Mouse (Mus musculus) G1E (cell line): Measurements from ENCODE around the gene Tmtc1.

ENCODE experiments used
- CTCF ChIP-seq: IDR thresholded peaks from 2 replicates; pipeline ENCODE4 v1.5.1; 2012; ENCODE audit warnings: low read depth, low read length, inconsistent platforms, mixed read lengths
- GATA1 ChIP-seq: IDR thresholded peaks from 2 replicates; pipeline ENCODE4 v1.6.1; 2012; ENCODE audit warnings: borderline replicate concordance, low read length, inconsistent platforms, mixed read lengths
- GATA2 ChIP-seq: IDR thresholded peaks from 2 replicates; pipeline ENCODE4 v1.6.1; 2012; ENCODE audit warnings: low read depth, low read length, inconsistent platforms, borderline replicate concordance
- POLR2AphosphoS5 ChIP-seq: IDR thresholded peaks from 2 replicates; pipeline ENCODE4 v1.6.1; 2012; ENCODE audit warnings: low read depth, low read length, inconsistent platforms; ENCODE audit not compliant: insufficient replicate concordance
- TAL1 ChIP-seq: conservative IDR thresholded peaks from 2 replicates; pipeline ENCODE4 v1.6.1; 2012; ENCODE audit warnings: low read depth, low read length, inconsistent platforms, mixed read lengths

- TF ChIP-seq CTCF: no peak
- no peak for TF ChIP-seq TAL1
- no peak for TF ChIP-seq POLR2AphosphoS5
- TF ChIP-seq GATA2: no peak
- TF ChIP-seq GATA1: no peak
Measured at GRCm38 (mm10) chr6:148328130-148328529, 116.1 kb downstream of the Tmtc1 start.
